Mouse (Mus musculus): Measurements from ENCODE around the gene Phkg1. TPM values are rescaled to one million over a fixed set of nuclear protein-coding genes. Genes with fewer than 3 reads are reported as not detected.

Phkg1 gene
- polyA plus RNA-seq, 1 experiment from 2014 or later: 0.77 TPM

Other genes with a start within 250 kb of the Phkg1 start
- gene Zfp11, start 228.4 kb downstream of the Phkg1 start, polyA plus RNA-seq (2016; fragmentation: Nextera tagmentation; extraction: Ambion mirVana): 3.6 and 4.3 TPM in 2 replicates
- gene Sept14, start 190.0 kb downstream of the Phkg1 start, polyA plus RNA-seq (2016; fragmentation: Nextera tagmentation; extraction: Ambion mirVana): not detected in 2 replicates
- 142 and 145 TPM in 2 replicates for gene Mrps17, start 183.1 kb downstream of the Phkg1 start, polyA plus RNA-seq (2016; fragmentation: Nextera tagmentation; extraction: Ambion mirVana)
- gene Nipsnap2, start 173.5 kb downstream of the Phkg1 start, polyA plus RNA-seq (2016; fragmentation: Nextera tagmentation; extraction: Ambion mirVana): 264 and 276 TPM in 2 replicates
- gene Psph, start 111.1 kb downstream of the Phkg1 start, polyA plus RNA-seq (2016; fragmentation: Nextera tagmentation; extraction: Ambion mirVana): 27.0 and 27.4 TPM in 2 replicates
- 40.7 and 42.4 TPM in 2 replicates for gene Sumf2, start 51.6 kb downstream of the Phkg1 start, polyA plus RNA-seq (2016; fragmentation: Nextera tagmentation; extraction: Ambion mirVana)
- gene Chchd2, start 11.1 kb downstream of the Phkg1 start, polyA plus RNA-seq (2016; fragmentation: Nextera tagmentation; extraction: Ambion mirVana): 738 and 776 TPM in 2 replicates
- 3.5 and 4.5 TPM in 2 replicates for gene Zbed5, start 2.8 kb downstream of the Phkg1 start, polyA plus RNA-seq (2016; fragmentation: Nextera tagmentation; extraction: Ambion mirVana)
- gene Nupr1l, start 10.0 kb upstream of the Phkg1 start, polyA plus RNA-seq (2016; fragmentation: Nextera tagmentation; extraction: Ambion mirVana): 2.0 and 2.3 TPM in 2 replicates
- 23.2 and 24.2 TPM in 2 replicates for gene Vkorc1l1, start 43.4 kb upstream of the Phkg1 start, polyA plus RNA-seq (2016; fragmentation: Nextera tagmentation; extraction: Ambion mirVana)
- 46.8 and 48.1 TPM in 2 replicates for gene Gusb, start 104.5 kb upstream of the Phkg1 start, polyA plus RNA-seq (2016; fragmentation: Nextera tagmentation; extraction: Ambion mirVana)
- 15.7 and 19.1 TPM in 2 replicates for gene Asl, start 130.7 kb upstream of the Phkg1 start, polyA plus RNA-seq (2016; fragmentation: Nextera tagmentation; extraction: Ambion mirVana)
- gene Crcp, start 130.7 kb upstream of the Phkg1 start, polyA plus RNA-seq (2016; fragmentation: Nextera tagmentation; extraction: Ambion mirVana): 21.2 and 22.5 TPM in 2 replicates
- 25.8 and 29.4 TPM in 2 replicates for gene Tpst1, start 174.8 kb upstream of the Phkg1 start, polyA plus RNA-seq (2016; fragmentation: Nextera tagmentation; extraction: Ambion mirVana)
- gene Kctd7, start 246.3 kb upstream of the Phkg1 start, polyA plus RNA-seq (2016; fragmentation: Nextera tagmentation; extraction: Ambion mirVana): 4.8 and 5.1 TPM in 2 replicates

All from heart, embryonic 12.5 days (tissue).